Mouse (Mus musculus) CH12F3 (cell line): ENCODE measurements at regions not wholly inside any gene's neighbourhood (a gene's known extent, or its start where the extent isn't known, plus 50 kb on each side); places are given as distances from the start of the nearest gene placed in this dataset.

ENCODE experiments used
- in situ Hi-C: fragments of 300-500 bp; cut with MboI; formaldehyde crosslinking; loops from 2 replicates; pipeline ENCODE4 v1.14.3; 2020; ENCODE audit warnings: low sequenced_read_pairs

DNA sequence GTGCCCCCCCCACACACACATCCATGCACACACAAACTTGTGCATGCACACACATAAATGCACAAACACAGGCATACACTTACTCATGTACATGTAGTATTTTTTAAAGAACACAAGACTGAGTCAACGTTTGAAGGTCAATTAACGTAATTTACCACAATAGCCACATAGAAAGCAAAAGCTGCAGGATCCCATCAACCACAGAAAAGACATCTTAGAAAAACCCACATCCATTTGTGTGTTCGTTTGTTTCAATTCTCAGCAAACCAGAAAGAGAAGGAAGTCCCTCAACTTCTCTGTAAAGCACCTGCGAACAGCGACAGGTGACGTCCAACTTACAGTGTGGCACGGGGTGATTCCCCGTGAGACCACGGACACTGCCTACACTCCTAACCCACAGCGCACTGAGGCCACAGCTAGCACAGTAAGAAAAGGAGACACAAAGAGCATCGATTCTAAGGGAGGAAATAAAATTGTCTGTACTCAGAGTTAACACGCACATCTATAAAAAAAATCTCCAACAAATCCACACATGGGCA, 53.8 kb downstream of the Dio3 start:
- in situ Hi-C loops = no loop called here

DNA sequence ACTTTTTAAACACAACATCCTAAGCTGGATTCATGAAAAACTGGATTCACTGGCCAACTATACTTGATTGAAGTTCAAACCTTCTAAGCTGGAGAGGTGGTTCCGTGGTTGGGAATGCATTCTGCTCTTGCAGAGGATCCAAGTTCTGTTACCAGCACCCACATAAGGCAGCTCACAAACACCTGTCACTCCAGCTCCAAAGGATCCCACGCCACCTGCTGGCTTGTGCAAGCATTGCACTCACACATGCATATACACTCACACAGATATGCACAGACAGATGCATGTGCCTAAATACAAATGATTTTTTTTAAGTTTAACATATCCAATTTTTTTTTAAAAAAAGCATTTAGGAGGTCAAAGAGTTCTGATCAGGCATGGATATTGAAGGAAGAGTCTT, 55.7 kb downstream of the Dio3 start:
- in situ Hi-C loops = no loop called here

DNA sequence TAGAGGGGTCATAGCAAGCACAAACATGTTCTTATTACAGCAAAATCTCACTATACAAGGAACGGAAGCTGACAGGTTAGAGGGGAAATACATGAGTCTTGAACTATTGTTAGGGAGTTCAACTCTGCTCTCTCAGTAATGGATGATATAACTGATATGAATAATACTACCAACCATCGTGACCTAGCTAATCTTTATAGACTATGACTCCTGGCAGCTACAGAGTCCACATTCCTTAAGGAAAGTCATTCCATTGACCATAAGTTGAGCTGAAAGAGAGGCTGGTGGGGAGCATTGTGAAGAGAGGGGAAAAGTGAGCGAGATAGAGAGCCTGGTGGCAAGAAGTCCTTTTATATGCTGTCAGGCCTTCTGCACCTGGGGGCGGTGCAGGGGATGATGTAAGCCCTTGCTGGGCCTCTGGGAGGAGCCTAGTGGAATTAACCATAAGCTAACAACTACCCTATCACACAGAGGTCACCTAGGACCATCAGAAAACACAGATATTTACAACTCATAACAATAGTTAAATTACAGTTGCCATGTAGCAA, 65.5 kb downstream of the Dio3 start:
- in situ Hi-C loops = no loop called here

DNA sequence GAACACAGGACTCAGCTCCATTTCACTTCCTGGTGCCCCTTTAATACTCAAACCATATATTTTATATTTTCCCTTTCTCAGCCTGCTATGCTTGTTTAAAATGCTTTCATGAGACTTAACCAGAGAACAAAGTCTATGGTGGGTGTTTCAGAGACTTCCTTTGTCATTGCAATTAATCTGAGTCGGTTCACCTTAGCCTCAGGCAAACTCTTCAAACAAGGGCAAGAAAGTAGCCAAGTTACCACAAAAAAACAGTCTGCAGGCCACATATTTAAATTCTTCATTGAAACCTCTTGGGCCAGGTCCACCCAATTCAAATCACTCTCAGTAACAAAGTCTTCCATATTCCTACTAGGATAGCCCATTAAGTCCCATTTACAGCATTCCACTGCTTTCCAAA, 70.8 kb downstream of the Dio3 start:
- in situ Hi-C loops = no loop called here

DNA sequence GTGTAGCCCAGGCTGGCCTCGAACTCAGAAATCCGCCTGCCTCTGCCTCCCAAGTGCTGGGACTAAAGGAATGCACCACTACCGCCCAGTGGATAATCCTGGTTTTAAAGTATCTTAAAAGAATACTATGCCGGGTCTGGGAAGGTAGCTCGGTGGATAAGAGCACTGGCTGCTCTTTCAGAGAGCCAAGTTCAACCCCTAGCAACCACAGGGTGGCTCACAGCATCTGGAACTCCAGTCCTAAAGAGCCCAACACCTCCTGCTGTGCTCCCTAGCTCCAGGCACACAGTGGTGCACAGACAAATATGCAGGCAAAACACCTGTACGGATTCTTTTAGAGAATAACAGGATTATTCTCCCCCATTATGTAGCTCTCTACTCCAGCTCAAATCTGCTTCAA, 77.0 kb downstream of the Dio3 start:
- in situ Hi-C loops = no loop called here

DNA sequence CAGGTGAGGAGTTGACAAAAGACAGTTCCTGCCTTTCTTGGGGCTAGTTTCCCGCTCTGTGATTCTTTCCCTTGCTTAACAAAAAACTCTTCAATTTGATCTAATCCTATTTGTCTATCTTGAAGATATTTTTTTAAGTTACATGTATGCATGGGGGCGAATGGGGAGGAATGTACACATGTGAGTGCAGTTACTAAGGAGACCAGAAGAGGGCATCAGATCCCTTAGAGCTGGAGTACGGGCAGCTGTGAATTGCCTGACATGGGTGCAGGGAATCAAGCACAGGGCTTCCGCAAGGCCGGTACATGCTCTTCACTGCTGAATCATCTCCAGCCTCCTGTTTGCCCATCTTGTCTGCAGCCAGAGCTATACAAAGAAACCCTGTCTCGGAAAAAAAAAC, 79.8 kb upstream of the Ppp2r5c start:
- in situ Hi-C loops = no loop called here

DNA sequence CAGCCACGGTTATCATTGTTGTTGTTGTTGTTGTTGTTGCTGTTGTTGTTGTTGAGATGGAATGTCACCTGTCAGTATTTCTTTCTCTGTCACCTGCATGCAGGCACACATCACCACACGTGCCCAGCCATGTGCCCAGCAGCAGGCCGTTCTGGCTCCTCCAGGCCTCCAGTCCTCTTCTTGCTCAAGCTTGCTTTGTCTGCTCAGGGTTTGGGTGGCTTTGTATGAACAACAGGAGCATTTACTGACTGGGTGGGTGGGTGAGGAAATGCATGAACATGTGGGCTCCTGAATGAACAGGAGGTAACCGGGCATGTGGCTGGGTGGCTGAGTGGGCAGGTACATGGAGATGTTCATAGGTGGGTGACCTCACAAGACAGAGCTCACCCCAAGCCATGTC, 79.1 kb upstream of the Ppp2r5c start:
- in situ Hi-C loops = no loop called here

DNA sequence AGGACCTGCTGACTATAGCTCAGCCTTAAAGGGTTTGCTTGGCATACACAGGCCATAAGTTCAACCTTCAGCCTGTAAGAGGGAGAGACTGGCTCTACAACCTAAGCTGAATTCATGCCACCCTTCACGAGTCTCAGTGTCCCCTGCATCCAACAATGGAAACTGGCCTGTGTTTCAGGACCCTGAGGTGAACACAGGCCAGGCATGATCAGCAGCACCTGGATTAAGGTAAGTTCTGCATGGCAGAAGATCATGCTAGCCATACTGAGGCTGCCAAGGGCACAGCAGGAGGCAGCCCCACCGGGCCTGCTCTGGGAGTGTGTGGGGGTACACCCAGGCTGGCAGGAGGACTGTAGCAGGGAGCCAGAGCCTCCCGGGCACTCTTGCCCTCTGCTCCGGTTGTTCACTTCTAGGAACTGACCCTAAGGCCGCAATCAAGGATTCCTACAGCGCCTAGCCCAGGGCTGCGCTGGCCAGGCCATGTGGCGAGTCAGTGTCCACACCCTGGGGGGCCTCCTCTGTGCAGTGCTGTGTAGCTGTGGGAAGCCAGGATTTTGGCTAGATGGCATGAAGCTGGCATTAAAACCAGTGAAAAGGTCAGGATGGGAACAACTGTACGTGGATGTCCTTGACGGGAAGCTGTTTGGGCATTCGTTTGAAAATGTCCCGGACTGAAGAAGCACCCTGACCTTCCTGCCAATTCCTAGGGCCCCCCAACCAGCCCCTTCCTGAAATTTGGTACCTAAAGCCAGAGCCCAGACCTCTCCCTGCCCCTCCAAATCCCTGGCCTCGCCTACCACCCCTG, 74.8 kb upstream of the Ppp2r5c start:
- in situ Hi-C loops = loop anchor here (10.0 kb wide), 1 partner anchor 1467 kb away; no protein-coding TSS in a partner anchor

DNA sequence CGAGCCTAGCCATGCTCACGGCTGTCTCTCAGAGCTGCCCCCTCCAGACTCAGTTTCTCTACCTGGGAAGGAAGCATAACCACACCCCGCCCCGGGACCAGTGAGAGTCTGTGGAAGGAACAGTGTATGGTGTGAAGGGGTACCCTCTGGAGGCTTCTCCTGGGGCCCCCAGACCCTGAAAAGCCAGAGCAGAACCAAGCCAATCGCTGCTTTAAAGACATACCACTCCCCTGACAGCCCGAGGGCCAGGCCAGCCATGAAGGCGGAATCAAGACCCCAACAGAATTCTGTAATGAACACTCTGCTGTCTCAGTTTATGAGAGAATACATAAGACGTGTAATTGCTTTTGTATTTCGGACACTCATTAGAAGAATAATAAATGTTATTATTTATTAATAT, 73.9 kb upstream of the Ppp2r5c start:
- in situ Hi-C loops = loop anchor here (10.0 kb wide), 1 partner anchor 1468 kb away; no protein-coding TSS in a partner anchor

DNA sequence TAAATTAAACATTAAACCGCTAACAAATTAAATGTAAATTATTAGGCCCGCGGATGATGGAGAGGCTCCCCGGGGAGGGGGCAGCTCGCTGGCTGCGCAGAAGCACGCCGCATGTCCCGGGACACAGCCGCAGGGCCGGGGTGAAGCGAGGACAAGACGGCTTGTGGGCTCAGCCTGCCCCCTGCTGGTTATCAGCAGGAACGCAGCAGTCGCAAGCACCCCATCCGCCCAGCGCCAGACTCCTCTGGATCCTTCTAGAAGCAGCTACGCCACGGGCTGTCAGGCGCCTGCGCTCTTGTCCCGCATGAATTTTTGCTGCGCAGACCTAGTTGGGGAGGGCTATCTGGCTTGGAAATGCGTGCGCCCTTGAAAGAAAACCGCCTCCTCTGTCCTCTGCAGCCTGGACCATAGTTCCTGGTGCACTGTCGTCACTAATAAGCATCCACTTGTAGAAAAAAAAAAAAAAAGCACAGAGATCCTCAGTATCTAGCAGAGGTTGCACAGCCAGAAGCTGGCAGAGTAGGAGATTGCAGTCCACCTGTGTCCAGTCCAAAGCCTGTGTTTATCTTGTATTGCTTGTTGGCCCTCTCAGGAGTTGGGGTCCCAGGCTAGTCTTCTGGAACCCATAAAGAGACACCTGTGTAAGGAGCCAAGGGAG, 73.4 kb upstream of the Ppp2r5c start:
- in situ Hi-C loops = loop anchor here (10.0 kb wide), 1 partner anchor 1469 kb away; no protein-coding TSS in a partner anchor

DNA sequence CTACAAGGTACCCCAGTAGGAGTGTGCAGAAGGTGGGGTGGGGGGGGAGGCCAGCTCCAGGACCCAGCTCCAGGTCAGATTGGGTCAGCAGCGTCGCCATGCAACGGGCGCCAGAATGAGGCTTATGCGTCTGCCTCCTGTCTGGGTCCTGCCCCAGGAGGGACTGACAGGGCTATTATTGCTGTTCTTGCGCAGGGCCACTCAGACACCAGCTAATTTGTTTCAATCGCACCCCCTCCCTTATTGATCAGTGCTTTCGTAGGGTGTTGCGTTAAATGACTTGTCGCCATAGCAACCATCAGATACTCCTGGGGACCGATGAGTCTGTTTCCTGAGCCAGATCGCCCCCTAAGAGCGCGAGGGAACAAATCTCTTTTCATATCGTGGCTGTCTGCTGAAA, 71.8 kb upstream of the Ppp2r5c start:
- in situ Hi-C loops = loop anchor here (10.0 to 25.0 kb wide), 2 partner anchors 1313 to 1470 kb away; partner anchors contain the start of gene Begain

DNA sequence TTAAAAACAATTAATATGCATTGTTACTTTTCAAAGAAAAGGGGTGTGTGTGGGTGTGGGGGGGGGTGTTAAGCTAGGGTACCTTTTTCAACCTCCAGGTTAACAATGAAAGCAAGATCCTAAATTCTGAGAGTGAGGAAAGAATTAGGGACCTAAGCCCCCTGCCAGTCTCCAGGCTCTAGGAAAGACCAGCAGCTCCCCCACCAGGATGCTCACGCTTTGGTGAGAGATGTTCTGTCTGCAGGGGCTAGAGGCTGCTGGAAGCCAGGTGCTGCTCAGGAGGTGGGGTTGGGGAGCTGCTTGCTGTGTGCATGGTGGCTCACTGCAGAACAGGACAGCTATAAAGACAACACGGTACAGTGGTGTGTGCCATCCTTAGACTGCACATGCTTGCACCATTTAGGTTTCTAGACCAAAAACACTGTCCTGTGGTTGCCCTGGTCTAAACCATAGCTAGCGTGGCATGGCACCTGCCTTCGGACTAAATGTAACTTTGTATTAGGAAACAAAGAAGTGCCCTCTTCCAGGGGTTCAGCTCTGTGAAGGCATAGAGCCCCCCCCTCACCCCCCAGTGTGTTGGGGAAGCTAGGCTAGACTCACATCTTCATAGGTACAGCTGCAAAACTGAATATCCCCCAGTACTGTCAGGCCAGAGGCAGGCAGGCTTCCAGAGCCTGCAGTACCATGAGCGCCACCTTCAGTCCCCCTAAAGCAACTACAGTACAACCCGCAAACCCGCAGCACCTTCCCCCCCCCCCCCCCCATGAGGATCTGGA, 70.7 kb upstream of the Ppp2r5c start:
- in situ Hi-C loops = loop anchor here (10.0 to 25.0 kb wide), 2 partner anchors 1314 to 1471 kb away; partner anchors contain the start of gene Begain

DNA sequence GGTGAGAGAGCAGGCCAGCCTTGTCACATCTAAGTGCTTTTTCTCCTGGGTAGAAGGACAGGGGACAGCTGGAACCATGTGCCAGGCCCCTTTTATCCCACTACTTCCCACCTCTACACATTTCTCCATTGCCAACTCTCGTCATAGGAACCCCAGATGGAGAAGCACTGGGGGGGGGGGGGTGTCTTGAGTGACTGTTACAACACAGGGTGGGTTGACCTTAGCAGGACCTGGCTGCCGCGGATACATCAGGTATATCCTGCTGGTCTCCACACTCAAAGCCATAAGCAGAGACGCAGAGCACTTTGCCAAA, 70.1 kb upstream of the Ppp2r5c start:
- in situ Hi-C loops = loop anchor here (10.0 to 25.0 kb wide), 2 partner anchors 1314 to 1472 kb away; partner anchors contain the start of gene Begain

DNA sequence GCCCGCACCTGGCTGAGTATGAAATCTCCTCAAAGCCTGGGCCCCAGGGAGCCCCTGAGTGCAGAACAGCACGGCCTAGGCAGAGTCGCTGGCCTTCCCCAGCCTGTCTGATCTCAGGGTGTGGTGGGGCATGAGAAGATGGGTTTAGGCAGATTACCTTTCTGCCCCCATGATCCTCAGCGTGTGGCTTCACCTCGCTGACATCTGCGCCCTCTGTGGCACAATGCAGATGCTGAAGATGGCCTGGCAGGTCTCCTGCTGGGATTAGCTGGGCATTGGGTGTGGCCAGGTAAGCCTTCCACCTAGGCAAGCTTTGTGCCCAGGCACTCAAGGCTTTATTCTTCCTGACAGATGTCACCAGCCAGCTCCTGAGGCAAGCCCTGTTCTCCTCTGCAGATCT, 69.6 kb upstream of the Ppp2r5c start:
- in situ Hi-C loops = loop anchor here (10.0 to 25.0 kb wide), 2 partner anchors 1315 to 1473 kb away; partner anchors contain the start of gene Begain

DNA sequence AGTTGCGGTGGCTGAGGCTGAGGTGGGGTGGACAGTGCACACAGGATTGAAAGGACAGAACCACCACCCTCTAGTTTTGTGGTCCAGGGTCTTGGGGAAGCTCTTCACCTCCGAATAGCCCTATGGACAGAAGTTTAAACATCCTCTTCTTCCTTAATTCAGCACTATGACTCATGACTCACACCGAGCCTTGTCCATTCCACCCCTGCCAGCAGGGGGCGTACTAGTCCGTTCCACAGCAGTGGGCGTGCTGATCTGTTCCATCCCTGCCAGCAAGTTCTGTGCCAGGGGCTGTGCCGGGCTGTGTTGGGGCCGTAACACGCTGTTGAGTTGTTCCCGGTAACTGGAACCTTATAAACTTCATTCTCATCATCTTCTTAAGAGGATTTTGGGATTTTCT, 69.2 kb upstream of the Ppp2r5c start:
- in situ Hi-C loops = loop anchor here (10.0 to 25.0 kb wide), 2 partner anchors 1315 to 1473 kb away; partner anchors contain the start of gene Begain

DNA sequence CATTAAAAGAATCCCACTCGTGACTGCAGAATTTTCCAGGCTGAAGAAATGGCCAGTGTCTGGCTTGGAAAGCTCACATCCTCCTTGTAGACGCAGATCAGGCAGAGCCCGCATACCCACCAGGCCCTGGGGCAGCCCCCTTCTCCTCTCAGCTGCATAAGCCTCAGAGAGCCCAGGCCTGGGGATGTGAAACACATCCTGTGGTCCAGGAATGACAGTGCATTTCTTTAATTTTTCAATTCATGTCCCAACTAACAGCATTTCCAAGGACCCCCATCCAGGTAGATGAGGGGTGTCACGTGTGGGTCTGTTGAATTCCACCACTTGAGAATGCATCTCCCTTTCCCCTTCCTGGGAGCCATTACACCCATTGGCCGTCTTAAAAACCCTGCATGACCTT, 68.6 kb upstream of the Ppp2r5c start:
- in situ Hi-C loops = loop anchor here (10.0 to 25.0 kb wide), 2 partner anchors 1316 to 1474 kb away; partner anchors contain the start of gene Begain

DNA sequence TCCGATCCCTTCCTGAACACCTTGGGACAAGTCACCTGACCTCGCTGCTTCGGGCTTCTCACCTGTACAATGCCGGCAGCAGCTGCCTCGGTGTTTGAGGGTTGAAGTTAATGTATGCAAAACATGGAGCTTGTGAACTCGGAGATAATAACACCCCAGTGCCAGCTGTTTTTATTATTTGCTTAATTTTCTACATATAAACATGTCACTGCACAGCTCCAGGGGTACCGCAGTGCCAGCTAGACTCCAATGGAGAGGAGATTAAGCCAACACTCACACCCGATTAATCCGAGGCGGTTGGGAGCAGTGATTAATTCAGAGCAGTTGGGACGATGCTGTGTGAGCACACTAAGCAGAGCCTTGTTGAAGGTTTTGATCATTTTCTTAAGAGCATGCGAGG, 67.2 kb upstream of the Ppp2r5c start:
- in situ Hi-C loops = loop anchor here (10.0 to 25.0 kb wide), 2 partner anchors 1317 to 1475 kb away; partner anchors contain the start of gene Begain

DNA sequence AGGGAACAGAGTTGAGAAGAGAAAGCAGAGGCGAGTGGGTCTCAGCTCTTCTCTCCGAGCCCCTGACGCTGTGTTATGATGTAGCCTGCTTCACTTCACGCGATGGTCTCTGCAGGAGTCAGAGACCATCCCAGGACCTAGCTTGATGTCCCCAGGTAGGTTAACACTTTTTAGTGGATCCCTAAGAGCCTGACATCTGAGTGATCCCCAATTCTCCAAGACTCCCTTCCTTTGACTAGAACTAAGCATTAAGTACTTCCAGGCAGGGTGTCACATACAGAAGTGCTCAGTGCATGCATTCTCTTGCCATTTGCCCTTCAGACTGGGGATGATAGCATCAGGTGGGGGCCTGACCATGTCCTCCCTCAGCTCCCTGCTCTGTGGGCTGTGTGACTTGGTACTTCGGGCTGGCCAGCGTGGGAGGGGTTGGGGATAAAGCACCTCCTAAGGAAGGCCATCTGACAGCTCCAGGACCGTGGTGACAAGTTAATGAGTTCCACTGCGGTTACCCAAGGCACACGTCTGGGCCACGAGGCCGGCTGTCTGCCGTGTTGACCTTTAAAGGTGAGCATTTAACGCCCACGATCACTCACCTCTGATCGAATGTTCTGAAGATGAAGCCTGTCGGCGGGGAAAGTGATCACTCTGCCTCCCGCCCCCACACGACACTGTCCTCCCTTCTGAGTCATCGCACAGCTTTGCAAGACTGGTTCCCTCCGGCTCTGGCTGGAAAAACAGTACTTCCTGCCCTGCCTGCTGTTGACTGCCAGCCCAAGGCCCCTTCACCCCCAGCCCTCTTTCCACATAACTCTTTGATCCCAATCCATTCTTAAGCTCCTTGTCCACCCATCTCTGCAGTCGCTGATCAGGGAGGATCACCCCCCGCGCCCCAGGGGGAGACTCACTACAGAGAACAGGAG, 65.8 kb upstream of the Ppp2r5c start:
- in situ Hi-C loops = loop anchor here (25.0 kb wide), 1 partner anchor 1319 kb away; the partner anchor contains the start of gene Begain

DNA sequence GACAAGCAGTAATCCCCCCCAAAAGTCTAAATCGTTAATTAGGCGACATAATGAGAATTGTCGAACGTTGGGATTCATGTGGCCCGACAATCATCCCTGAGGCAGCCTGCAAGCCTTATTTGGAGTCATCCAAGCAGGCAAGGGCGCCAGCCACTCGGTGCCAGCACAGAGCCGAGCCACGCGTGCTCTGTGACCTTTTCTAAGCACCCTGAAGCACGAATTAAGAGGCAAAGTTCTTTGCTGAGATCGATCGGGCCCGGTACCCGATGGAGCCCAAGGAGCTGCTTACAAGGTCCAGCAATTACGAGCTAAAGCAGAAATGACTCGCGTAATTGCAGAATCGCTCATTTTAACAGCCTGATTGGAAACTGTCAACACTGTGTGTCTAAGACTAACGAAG, 61.9 kb upstream of the Ppp2r5c start:
- in situ Hi-C loops = loop anchor here (25.0 kb wide), 1 partner anchor 1323 kb away; the partner anchor contains the start of gene Begain
